Mouse (Mus musculus) kidney, adult 2 months (tissue): Measurements from ENCODE around the gene Glis3. TPM values are rescaled to one million over a fixed set of nuclear protein-coding genes. Genes with fewer than 3 reads are reported as not detected.

Source experiments
- DNase-seq: peaks from one replicate; pipeline ENCODE4 v3.0.0; 2021
- H3K27ac ChIP-seq: fragments of 200-500 bp; 2 replicates; pipeline ENCODE4 v1.5.1; 2012; ENCODE audit warnings: low read depth, low read length, control low read depth, inconsistent platforms; ENCODE audit not compliant: insufficient read depth
- H3K27me3 ChIP-seq: fragments of 200-500 bp; replicated peaks from 2 replicates; pipeline ENCODE4 v1.6.1; 2012; ENCODE audit warnings: mild to moderate bottlenecking, moderate library complexity, low read length, inconsistent platforms; ENCODE audit not compliant: control insufficient read depth, insufficient read depth
- H3K36me3 ChIP-seq: fragments of 200-500 bp; 2 replicates; pipeline ENCODE4 v1.6.1; 2012; ENCODE audit warnings: mild to moderate bottlenecking, moderate library complexity, low read length, inconsistent platforms; ENCODE audit not compliant: control insufficient read depth, insufficient read depth
- H3K4me1 ChIP-seq: fragments of 200-500 bp; 2 replicates; pipeline ENCODE4 v1.6.1; 2011; ENCODE audit warnings: low read length; ENCODE audit not compliant: control insufficient read depth, insufficient read depth
- H3K4me3 ChIP-seq: fragments of 200-500 bp; 2 replicates; pipeline ENCODE4 v1.5.1; 2011; ENCODE audit warnings: mild to moderate bottlenecking, low read depth, low read length, control low read depth; ENCODE audit not compliant: insufficient read depth
- CTCF ChIP-seq: fragments of 200-500 bp; conservative IDR thresholded peaks from 2 replicates; pipeline ENCODE4 v1.5.1; 2011; ENCODE audit warnings: low read depth, mild to moderate bottlenecking, control low read depth, low read length, moderate library complexity, mixed read lengths; ENCODE audit not compliant: insufficient read depth, insufficient read length
- POLR2A ChIP-seq: fragments of 200-500 bp; IDR thresholded peaks from one replicate; pipeline ENCODE4 v1.6.1; 2011; ENCODE audit warnings: low read depth, low read length, control low read depth
- WGBS: fragments of 180-500 bp; shearing (Covaris S2); methylation state at CpG from one replicate; pipeline ENCODE4 v1.1.7; 2018; 5-methylcytosine and 5-hydroxymethylcytosine counted together
- polyA plus RNA-seq: library from polyadenylated mRNA; depleted of rRNA; stranded (reverse); fragments of >200 nt; gene quantifications from 2 replicates; pipeline ENCODE4 v1.2.3, GENCODE M21; 2012

Gene Glis3
- polyA plus RNA-seq, 1 experiment = 23.7 TPM

DNA sequence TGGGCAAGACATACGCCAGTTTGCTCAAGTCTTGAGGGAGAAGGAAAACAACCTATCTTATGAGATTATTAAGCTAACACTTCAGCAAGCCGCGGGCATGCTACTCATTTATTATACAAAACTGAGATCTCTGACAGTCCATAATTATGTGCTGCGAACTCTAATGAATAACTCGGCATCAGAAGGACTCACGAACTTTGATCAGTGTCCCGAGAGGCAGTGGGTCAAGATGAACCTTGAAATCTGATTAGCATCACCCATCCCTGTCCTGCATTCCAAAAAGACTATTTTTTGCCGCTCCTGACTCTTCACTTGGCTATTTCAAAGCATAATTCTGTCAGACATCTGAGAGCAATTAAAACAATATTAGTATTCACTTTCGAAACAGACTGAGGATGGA lies 178.9 kb downstream of the Glis3 start:
- DNase-seq = peak; percentile 86
- WGBS = 51% methylated on average over 9 of the region's 9 CpGs
- Histone ChIP-seq H3K4me1 (peaks cover 20% of the 10 kb centered on the region), H3K4me3 (no peak overlapping the region), H3K36me3 (no peaks in the 10 kb centered on the region), H3K27ac (peak overlapping the region; percentile 53), H3K27me3 (no peaks in the 10 kb centered on the region)
- TF ChIP-seq CTCF (no peak), POLR2A (no peak)

DNA sequence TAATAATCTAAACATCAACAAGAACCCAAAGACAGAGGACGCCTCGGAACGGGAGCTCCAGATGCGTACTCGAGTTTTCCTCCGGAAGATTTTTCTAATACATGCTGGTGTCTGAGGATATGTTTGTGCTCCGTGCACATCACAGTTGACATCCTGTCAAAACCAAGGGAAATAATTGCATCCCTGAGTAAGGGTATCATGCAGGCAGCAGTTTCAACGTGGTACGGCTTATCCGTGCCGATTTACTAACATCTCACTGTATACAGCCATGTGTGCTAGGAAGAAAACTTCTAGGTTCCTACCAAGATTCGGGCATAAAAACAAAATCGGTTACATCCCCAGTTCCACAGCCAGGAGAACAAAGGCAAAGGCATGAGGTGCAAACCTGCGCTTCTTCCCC lies 179.4 kb downstream of the Glis3 start:
- 83% methylated on average over 14 of the region's 14 CpGs for WGBS
- no peak for TF ChIP-seq POLR2A
- no peak for TF ChIP-seq CTCF
- Histone ChIP-seq H3K27ac (peak overlapping the region; percentile 53), H3K4me1 (peaks cover 20% of the 10 kb centered on the region), H3K27me3 (no peaks in the 10 kb centered on the region), H3K36me3 (no peaks in the 10 kb centered on the region), H3K4me3 (no peak overlapping the region)
- DNase-seq = no peak

- H3K36me3 ChIP-seq = no peaks in the 10 kb centered on the region
- 63% methylated on average over 5 of the region's 5 CpGs for WGBS
- no peaks in the 10 kb centered on the region for H3K27me3 ChIP-seq
- TF ChIP-seq CTCF (no peak), POLR2A (no peak)
- H3K4me3 ChIP-seq = no peak overlapping the region
- DNase-seq = peak; percentile 69
- H3K27ac ChIP-seq = peak overlapping the region; percentile 78
- peaks cover 13% of the 10 kb centered on the region; the same call in 1 of the 2 replicates for H3K4me1 ChIP-seq
Observed at GRCm38 (mm10) chr19:28499786-28500185, 180.1 kb downstream of the Glis3 start.

DNA sequence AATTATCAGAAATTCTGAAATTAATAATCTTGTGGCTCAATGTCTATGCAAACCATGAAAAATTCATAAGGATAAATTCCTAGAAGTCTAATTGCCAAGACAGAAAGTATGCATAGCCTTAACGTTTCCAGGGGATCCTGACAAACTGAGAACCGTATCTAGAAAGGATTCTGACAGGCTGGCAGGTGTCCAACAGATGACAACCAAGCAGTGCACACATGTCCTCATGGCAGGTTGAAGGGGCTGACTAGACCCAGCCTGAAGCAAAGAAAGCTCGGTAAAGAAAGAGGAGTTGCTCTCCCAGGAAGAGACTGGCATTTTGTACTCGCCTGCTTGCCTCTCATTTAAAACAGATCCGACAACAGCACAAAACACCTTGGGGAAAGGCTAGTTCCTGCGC lies 184.0 kb downstream of the Glis3 start:
- TF ChIP-seq CTCF = no peak
- no peak for TF ChIP-seq POLR2A
- Histone ChIP-seq H3K36me3 (no peaks in the 10 kb centered on the region), H3K4me1 (peaks cover 30% of the 10 kb centered on the region; the same call in 1 of the 2 replicates), H3K27me3 (no peaks in the 10 kb centered on the region), H3K4me3 (no peak overlapping the region), H3K27ac (no peak overlapping the region)
- WGBS = 63% methylated on average over 6 of the region's 6 CpGs
- no peak for DNase-seq

DNA sequence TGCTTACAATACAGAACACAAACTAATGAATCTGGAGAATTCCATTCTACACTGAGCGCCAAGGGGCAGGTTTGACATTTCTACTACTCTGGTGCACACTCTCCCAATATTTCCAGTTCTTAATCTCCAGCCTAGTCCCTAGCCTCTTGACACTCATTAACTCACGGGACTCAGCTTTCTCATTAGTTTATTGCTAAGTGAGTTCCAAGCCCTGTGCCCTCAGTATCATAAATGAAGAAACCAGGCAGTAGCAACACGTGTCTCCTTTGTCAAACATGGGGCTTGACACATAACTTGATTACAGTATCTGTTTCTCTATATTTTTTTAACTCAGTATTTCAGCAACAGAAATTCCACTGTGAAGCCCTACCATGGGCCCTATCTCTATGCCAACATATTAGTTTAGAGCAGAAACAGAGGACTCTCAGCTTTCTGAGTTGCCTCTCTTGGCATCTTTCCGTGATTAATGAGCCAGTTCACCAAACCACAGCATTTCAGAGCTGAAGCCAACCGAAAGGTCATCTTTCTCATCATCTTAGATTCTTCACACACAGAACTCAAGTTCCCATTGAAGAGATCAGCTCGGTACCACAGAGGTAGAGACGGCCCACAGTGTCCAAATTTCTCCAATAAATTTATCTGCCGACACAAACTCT lies 186.1 kb downstream of the Glis3 start:
- WGBS = 48% methylated on average over 8 of the region's 8 CpGs
- Histone ChIP-seq H3K4me3 (no peak overlapping the region), H3K36me3 (no peaks in the 10 kb centered on the region), H3K27ac (peak overlapping the region; percentile 31; the same call in 1 of the 2 replicates), H3K4me1 (peaks cover 17% of the 10 kb centered on the region; the same call in 1 of the 2 replicates), H3K27me3 (no peaks in the 10 kb centered on the region)
- TF ChIP-seq POLR2A (no peak), CTCF (no peak)
- peak; percentile 82 for DNase-seq

GRCm38 (mm10) chr19:28478055-28478454 lies 201.8 kb downstream of the Glis3 start:
- no peak for DNase-seq
- TF ChIP-seq CTCF = no peak
- no peak for TF ChIP-seq POLR2A
- Histone ChIP-seq H3K36me3 (no peaks in the 10 kb centered on the region), H3K4me3 (no peak overlapping the region), H3K27ac (no peak overlapping the region), H3K27me3 (no peaks in the 10 kb centered on the region), H3K4me1 (peaks cover 19% of the 10 kb centered on the region)
- 91% methylated on average over 6 of the region's 6 CpGs for WGBS

DNA sequence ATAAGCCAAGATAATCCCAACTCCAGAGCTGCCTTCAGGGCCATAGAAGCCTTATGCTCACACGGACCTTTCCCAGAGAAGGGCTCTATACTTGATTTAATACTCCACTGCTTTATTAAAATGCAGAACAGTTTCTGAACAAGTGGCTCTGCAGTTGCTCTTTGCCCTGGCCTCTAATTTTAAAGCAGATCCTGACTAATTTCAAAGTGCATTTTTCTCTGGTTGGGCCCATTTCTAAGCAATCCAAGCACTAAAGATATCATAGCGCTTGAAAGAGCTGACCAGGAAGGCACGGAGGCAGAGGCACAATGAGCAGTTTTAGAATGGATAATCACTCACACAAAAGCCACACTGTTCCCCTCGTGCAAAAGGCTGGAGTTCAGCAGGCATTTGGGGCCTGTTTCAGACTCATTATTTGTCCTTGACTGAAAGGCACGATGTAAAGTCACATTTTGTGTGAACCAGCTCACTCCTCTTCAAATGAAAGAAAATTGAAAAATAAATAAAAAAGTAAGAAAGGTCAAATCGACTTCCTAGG lies 202.5 kb downstream of the Glis3 start:
- Histone ChIP-seq H3K27me3 (no peaks in the 10 kb centered on the region), H3K36me3 (no peaks in the 10 kb centered on the region), H3K27ac (peak overlapping the region; percentile 81), H3K4me1 (peaks cover 19% of the 10 kb centered on the region), H3K4me3 (no peak overlapping the region)
- 35% methylated on average over 6 of the region's 6 CpGs for WGBS
- no peak for TF ChIP-seq CTCF
- TF ChIP-seq POLR2A = no peak
- DNase-seq = peak; percentile 67
